Mouse (Mus musculus) embryonic facial prominence, embryonic 11.5 days (tissue): ENCODE data around the gene Atxn2. TPM values are rescaled to one million over a fixed set of nuclear protein-coding genes. Genes with fewer than 3 reads are reported as not detected.

Experiments used
- ATAC-seq: fragments of 200-750 bp; cut with Nextera tagmentation; replicated peaks from 2 replicates; pipeline ENCODE4 v1.8.0; 2017; ENCODE audit warnings: low read depth; ENCODE audit not compliant: insufficient number of reproducible peaks, low FRiP score, low TSS enrichment
- DNase-seq: peaks from one replicate; pipeline ENCODE4 v3.0.0-alpha.2; 2015; ENCODE audit warnings: low spot score
- H3K27ac ChIP-seq: fragments of 300-500 bp; sonication (generic); replicated peaks from 2 replicates; pipeline ENCODE4 v1.5.1; 2014; ENCODE audit warnings: mild to moderate bottlenecking, low read depth, low read length, control low read depth
- H3K27me3 ChIP-seq: fragments of 300-500 bp; sonication (generic); 2 replicates; pipeline ENCODE4 v1.6.1; 2014; ENCODE audit warnings: mild to moderate bottlenecking, low read length, moderate library complexity, mixed read lengths; ENCODE audit not compliant: control insufficient read depth, insufficient read depth
- H3K36me3 ChIP-seq: fragments of 300-500 bp; sonication (generic); replicated peaks from 2 replicates; pipeline ENCODE4 v1.6.1; 2014; ENCODE audit warnings: low read depth, mild to moderate bottlenecking, low read length, moderate library complexity, mixed read lengths; ENCODE audit not compliant: control insufficient read depth, insufficient read depth
- H3K4me1 ChIP-seq: fragments of 300-500 bp; sonication (generic); 2 replicates; pipeline ENCODE4 v1.6.1; 2014; ENCODE audit warnings: low read length, mixed read lengths; ENCODE audit not compliant: control insufficient read depth, insufficient read depth
- H3K4me2 ChIP-seq: fragments of 300-500 bp; sonication (generic); 2 replicates; pipeline ENCODE4 v1.6.1; 2014; ENCODE audit warnings: low read depth, mild to moderate bottlenecking, control low read depth, low read length, moderate library complexity
- H3K4me3 ChIP-seq: fragments of 300-500 bp; sonication (generic); 2 replicates; pipeline ENCODE4 v1.5.1; 2014; ENCODE audit warnings: low read depth, low read length, control low read depth
- H3K9ac ChIP-seq: fragments of 300-500 bp; sonication (generic); replicated peaks from 2 replicates; pipeline ENCODE4 v1.6.1; 2014; ENCODE audit warnings: mild to moderate bottlenecking, control low read depth, low read length
- H3K9me3 ChIP-seq: fragments of 300-500 bp; sonication (generic); replicated peaks from 2 replicates; pipeline ENCODE4 v1.6.1; 2016; ENCODE audit warnings: mild to moderate bottlenecking, low read length, inconsistent platforms, mixed read lengths; ENCODE audit not compliant: control insufficient read depth
- WGBS: fragments of 180-500 bp; shearing (Covaris S2); extraction: QIAGEN DNeasy Blood & Tissue Kit; methylation state at CpG from one replicate; pipeline ENCODE4 v1.1.7; 2014; 5-methylcytosine and 5-hydroxymethylcytosine counted together
- polyA plus RNA-seq: library from polyadenylated mRNA; unstranded; fragments of >200 nt; fragmentation: Nextera tagmentation; extraction: Ambion mirVana; gene quantifications from 2 replicates; pipeline ENCODE4 v1.2.1, GENCODE M21; 2014

Atxn2 gene
- polyA plus RNA-seq, 1 experiment from 2014 or later, result 61.5 TPM

- Histone ChIP-seq H3K36me3 (no peaks in the 10 kb centered on the region), H3K27ac (no peak overlapping the region), H3K4me3 (no peak overlapping the region), H3K9me3 (no peaks in the 10 kb centered on the region), H3K4me1 (no peaks in the 10 kb centered on the region), H3K4me2 (no peak overlapping the region), H3K27me3 (no peaks in the 10 kb centered on the region), H3K9ac (no peak overlapping the region)
- 89% methylated on average over 4 of the region's 4 CpGs for WGBS
- ATAC-seq (no peak), DNase-seq (no peak)
These were observed 47.2 kb downstream of the Atxn2 start for GRCm38 (mm10) chr5:121758341-121758740.

GRCm38 (mm10) chr5:121759921-121760320 is 48.8 kb downstream of the Atxn2 start:
- H3K27me3 ChIP-seq, result no peaks in the 10 kb centered on the region
- no peak for ATAC-seq
- no peak overlapping the region for H3K9ac ChIP-seq
- no peak overlapping the region for H3K27ac ChIP-seq
- 88% methylated on average over 4 of the region's 4 CpGs for WGBS
- H3K4me1 ChIP-seq, result no peaks in the 10 kb centered on the region
- no peaks in the 10 kb centered on the region for H3K36me3 ChIP-seq
- DNase-seq, result no peak
- no peak overlapping the region for H3K4me2 ChIP-seq
- no peaks in the 10 kb centered on the region for H3K9me3 ChIP-seq
- no peak overlapping the region for H3K4me3 ChIP-seq

GRCm38 (mm10) chr5:121761459-121761858 is 50.3 kb downstream of the Atxn2 start:
- no peak overlapping the region for H3K27ac ChIP-seq
- no peak overlapping the region for H3K4me3 ChIP-seq
- no peaks in the 10 kb centered on the region for H3K9me3 ChIP-seq
- DNase-seq, result no peak
- H3K4me2 ChIP-seq, result no peak overlapping the region
- ATAC-seq, result no peak; the same call in 1 of the 2 replicates
- H3K9ac ChIP-seq, result no peak overlapping the region
- H3K36me3 ChIP-seq, result no peaks in the 10 kb centered on the region
- no peaks in the 10 kb centered on the region for H3K27me3 ChIP-seq
- 76% methylated on average over 7 of the region's 7 CpGs for WGBS
- H3K4me1 ChIP-seq, result no peaks in the 10 kb centered on the region

GRCm38 (mm10) chr5:121762949-121763348 is 51.8 kb downstream of the Atxn2 start:
- H3K4me3 ChIP-seq, result no peak overlapping the region
- H3K36me3 ChIP-seq, result no peaks in the 10 kb centered on the region
- H3K4me1 ChIP-seq, result no peaks in the 10 kb centered on the region
- H3K27me3 ChIP-seq, result no peaks in the 10 kb centered on the region
- DNase-seq, result no peak
- no peak for ATAC-seq
- H3K4me2 ChIP-seq, result no peak overlapping the region
- no peak overlapping the region for H3K9ac ChIP-seq
- no peak overlapping the region for H3K27ac ChIP-seq
- WGBS, result 93% methylated on average over 6 of the region's 6 CpGs
- no peaks in the 10 kb centered on the region for H3K9me3 ChIP-seq

GRCm38 (mm10) chr5:121765020-121765419 is 53.9 kb downstream of the Atxn2 start:
- whole genome bisulfite sequencing, result 92% methylated on average over 2 of the region's 2 CpGs
- H3K36me3 ChIP-seq, result no peaks in the 10 kb centered on the region

GRCm38 (mm10) chr5:121766038-121766773 is 55.1 kb downstream of the Atxn2 start:
- ATAC-seq (no peak), DNase-seq (no peak)
- Histone ChIP-seq H3K4me3 (no peak overlapping the region), H3K36me3 (no peaks in the 10 kb centered on the region), H3K4me1 (no peaks in the 10 kb centered on the region), H3K27me3 (no peaks in the 10 kb centered on the region), H3K27ac (no peak overlapping the region), H3K9me3 (no peaks in the 10 kb centered on the region), H3K9ac (no peak overlapping the region), H3K4me2 (no peak overlapping the region)
- WGBS, result 95% methylated on average over 4 of the region's 4 CpGs

More at GRCm38 (mm10) chr5:121765020-121765419, 53.9 kb downstream of the Atxn2 start:
- Histone ChIP-seq H3K9ac (no peak overlapping the region), H3K4me3 (no peak overlapping the region), H3K4me2 (no peak overlapping the region), H3K4me1 (no peaks in the 10 kb centered on the region), H3K27me3 (no peaks in the 10 kb centered on the region), H3K27ac (no peak overlapping the region), H3K9me3 (no peaks in the 10 kb centered on the region)
- DNase-seq (no peak), ATAC-seq (no peak)

- Histone ChIP-seq H3K4me3 (no peak overlapping the region), H3K27me3 (no peaks in the 10 kb centered on the region), H3K36me3 (no peaks in the 10 kb centered on the region), H3K27ac (no peak overlapping the region), H3K4me1 (no peaks in the 10 kb centered on the region), H3K4me2 (no peak overlapping the region), H3K9me3 (no peaks in the 10 kb centered on the region), H3K9ac (no peak overlapping the region)
- ATAC-seq, result no peak
- 83% methylated on average over 2 of the region's 2 CpGs for WGBS
- DNase-seq, result no peak
These were observed 56.4 kb downstream of the Atxn2 start for GRCm38 (mm10) chr5:121767564-121767963.

- WGBS, result 81% methylated on average over 7 of the region's 7 CpGs
- Histone ChIP-seq H3K27ac (no peak overlapping the region), H3K4me2 (no peak overlapping the region), H3K4me3 (no peak overlapping the region), H3K27me3 (no peaks in the 10 kb centered on the region), H3K9me3 (no peaks in the 10 kb centered on the region), H3K36me3 (peaks cover 4% of the 10 kb centered on the region), H3K4me1 (no peaks in the 10 kb centered on the region), H3K9ac (no peak overlapping the region)
- DNase-seq, result no peak
- no peak for ATAC-seq
These were observed 58.7 kb downstream of the Atxn2 start for GRCm38 (mm10) chr5:121769827-121770226.
